Mouse (Mus musculus): ENCODE results near the gene Kcnh6.

DNA sequence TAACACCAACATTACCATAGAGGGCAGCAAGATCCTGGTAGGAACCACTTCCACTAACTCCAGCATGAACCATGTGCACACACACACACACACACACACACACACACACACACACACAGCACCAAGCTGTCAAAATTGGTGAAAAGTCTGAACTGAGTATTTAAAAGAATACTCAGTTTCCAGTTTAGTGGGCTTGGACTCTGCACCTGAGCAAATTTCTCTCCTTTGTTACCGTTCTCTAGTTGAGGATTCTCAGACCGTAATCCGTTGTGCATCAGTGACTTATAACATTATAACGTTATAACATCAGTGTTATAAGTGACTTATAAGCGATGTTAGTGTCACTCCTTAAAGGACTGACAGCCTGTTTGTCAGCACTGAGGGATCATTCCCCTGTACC, 32.3 kb upstream of the Kcnh6 start:
- TF ChIP-seq CTCF (IDR thresholded peaks at IDR 0.05; ENCODE audit: low read depth, low read length) (no peak), POLR2A (IDR thresholded peaks at IDR 0.05; ENCODE audit: extremely low read depth, insufficient read depth, low read length) (no peak)

Data from liver, adult 2 months (tissue).